Mouse (Mus musculus) limb, embryonic 12.5 days (tissue): Measurements from ENCODE around the gene 4930548H24Rik. TPM values are rescaled to one million over a fixed set of nuclear protein-coding genes. Genes with fewer than 3 reads are reported as not detected.

ENCODE experiments used
- polyA plus RNA-seq: library from polyadenylated mRNA; unstranded; fragments of >200 nt; fragmentation: Nextera tagmentation; extraction: Ambion mirVana; gene quantifications from 2 replicates; pipeline ENCODE4 v1.2.1, GENCODE M21; 2016

The 4930548H24Rik gene
- polyA plus RNA-seq, 1 experiment from 2014 or later = not detected

Other genes with a start within 250 kb of the 4930548H24Rik start
- gene Nrbp1, start 244.9 kb upstream of the 4930548H24Rik start, polyA plus RNA-seq = 128 and 138 TPM in 2 replicates
- gene Gm9970, start 244.5 kb upstream of the 4930548H24Rik start, polyA plus RNA-seq = 0.84 TPM in 1 of 2 replicates, not detected in the other
- gene Krtcap3, start 234.0 kb upstream of the 4930548H24Rik start, polyA plus RNA-seq = 24.4 and 26.3 TPM in 2 replicates
- 55.3 and 55.4 TPM in 2 replicates for gene Ift172, start 194.6 kb upstream of the 4930548H24Rik start, polyA plus RNA-seq
- gene Fndc4, start 189.7 kb upstream of the 4930548H24Rik start, polyA plus RNA-seq = 86.3 and 87.3 TPM in 2 replicates
- gene Gckr, start 188.3 kb upstream of the 4930548H24Rik start, polyA plus RNA-seq = 0.45 and 0.74 TPM in 2 replicates
- gene Zfp512, start 33.3 kb upstream of the 4930548H24Rik start, polyA plus RNA-seq = 73.0 and 74.4 TPM in 2 replicates
- gene Gpn1, start 9.0 kb downstream of the 4930548H24Rik start, polyA plus RNA-seq = 81.5 and 81.7 TPM in 2 replicates
- 41.3 and 42.4 TPM in 2 replicates for gene Slc4a1ap, start 41.3 kb downstream of the 4930548H24Rik start, polyA plus RNA-seq
- gene Supt7l, start 42.1 kb downstream of the 4930548H24Rik start, polyA plus RNA-seq = 31.0 TPM in 2 replicates
- 256 and 289 TPM in 2 replicates for gene Mrpl33, start 111.2 kb downstream of the 4930548H24Rik start, polyA plus RNA-seq
- 1.7 and 3.0 TPM in 2 replicates for gene Rbks, start 211.9 kb downstream of the 4930548H24Rik start, polyA plus RNA-seq
- gene Babam2, start 211.9 kb downstream of the 4930548H24Rik start, polyA plus RNA-seq = 35.4 and 37.6 TPM in 2 replicates